Mouse (Mus musculus): Measurements from ENCODE around the gene Lman1l. TPM values are rescaled to one million over a fixed set of nuclear protein-coding genes. Genes with fewer than 3 reads are reported as not detected.
A peak's percentile ranks its signal among the peaks of the same experiment; 100 is the strongest.

Lman1l gene
- polyA plus RNA-seq, 1 experiment = not detected

DNA sequence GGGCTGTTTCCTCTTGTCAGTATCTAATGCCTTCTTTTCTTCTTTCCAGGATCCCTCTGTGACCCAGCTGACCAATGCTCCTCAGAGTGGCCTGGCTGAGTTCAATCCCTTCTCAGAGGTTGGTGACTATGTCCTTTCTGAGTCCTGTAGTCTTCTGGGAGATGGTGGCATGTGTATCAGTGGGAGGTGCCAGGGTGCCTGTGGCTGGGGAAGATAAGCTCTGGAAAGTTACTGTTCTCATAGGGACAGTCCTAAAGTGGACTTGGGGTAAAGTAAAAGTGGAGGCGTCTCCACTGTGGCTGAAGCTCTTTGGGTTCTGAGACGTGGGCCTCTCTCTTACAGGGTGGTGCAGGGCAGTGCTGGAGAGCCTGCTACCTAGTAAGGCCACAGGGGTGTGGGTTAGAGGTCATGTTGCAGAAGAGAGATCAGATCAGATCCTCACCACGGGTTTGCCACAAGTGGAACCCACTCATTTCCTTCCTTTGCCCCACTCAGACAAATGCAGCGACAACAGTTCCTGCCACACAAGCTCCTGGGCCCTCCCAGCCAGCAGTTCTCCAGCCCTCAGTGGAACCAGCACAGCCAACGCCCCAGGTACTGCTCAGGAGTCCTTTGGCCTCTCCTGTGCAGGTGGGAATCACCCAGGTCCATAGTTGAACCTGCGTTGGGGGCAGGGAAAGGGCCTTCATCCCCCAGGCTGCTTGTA is 43.3 kb downstream of the Lman1l start:
- Histone ChIP-seq H3K4me1 (ENCODE audit: control insufficient read depth, insufficient read depth, low read length) (no peaks in the 10 kb centered on the region), H3K27ac (ENCODE audit: control insufficient read depth, insufficient read depth, low read depth, low read length, poor library complexity) (peak overlapping the region; percentile 48), H3K4me3 (replicated peaks; ENCODE audit: control insufficient read depth, low read depth, low read length) (no peak overlapping the region)
- 23% methylated on average over 6 of the region's 6 CpGs for WGBS
- TF ChIP-seq CTCF (IDR thresholded peaks at IDR 0.05; ENCODE audit: control insufficient read depth, insufficient read depth, low read length) = no peak
- no peak for TF ChIP-seq POLR2A (IDR thresholded peaks at IDR 0.05; ENCODE audit: borderline replicate concordance, control insufficient read depth, low read depth, low read length)

DNA sequence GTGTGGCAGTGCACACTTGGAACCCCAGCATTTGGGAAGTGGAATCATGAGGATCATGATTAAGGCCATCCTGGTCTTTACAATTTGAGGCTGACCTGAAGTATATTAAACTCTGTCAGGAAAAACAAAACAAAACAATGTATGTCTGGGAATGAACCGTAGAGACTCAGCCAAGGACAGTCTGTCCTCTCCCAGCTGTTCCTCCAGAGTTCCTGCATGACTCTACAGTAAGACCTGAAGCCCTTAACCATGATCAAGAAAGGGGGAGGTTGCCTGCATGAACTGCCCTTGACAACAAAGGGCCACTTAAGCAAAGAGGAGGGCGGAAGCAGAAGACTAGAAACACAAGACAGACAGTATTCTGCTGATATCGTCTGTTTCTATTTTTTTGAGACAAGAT is 45.0 kb downstream of the Lman1l start:
- Histone ChIP-seq H3K4me1 (ENCODE audit: control insufficient read depth, insufficient read depth, low read length) (no peaks in the 10 kb centered on the region), H3K4me3 (replicated peaks; ENCODE audit: control insufficient read depth, low read depth, low read length) (no peak overlapping the region), H3K27ac (ENCODE audit: control insufficient read depth, insufficient read depth, low read depth, low read length, poor library complexity) (no peak overlapping the region)
- 77% methylated on average over 3 of the region's 3 CpGs for WGBS
- TF ChIP-seq POLR2A (IDR thresholded peaks at IDR 0.05; ENCODE audit: borderline replicate concordance, control insufficient read depth, low read depth, low read length) (no peak), CTCF (IDR thresholded peaks at IDR 0.05; ENCODE audit: control insufficient read depth, insufficient read depth, low read length) (no peak)

DNA sequence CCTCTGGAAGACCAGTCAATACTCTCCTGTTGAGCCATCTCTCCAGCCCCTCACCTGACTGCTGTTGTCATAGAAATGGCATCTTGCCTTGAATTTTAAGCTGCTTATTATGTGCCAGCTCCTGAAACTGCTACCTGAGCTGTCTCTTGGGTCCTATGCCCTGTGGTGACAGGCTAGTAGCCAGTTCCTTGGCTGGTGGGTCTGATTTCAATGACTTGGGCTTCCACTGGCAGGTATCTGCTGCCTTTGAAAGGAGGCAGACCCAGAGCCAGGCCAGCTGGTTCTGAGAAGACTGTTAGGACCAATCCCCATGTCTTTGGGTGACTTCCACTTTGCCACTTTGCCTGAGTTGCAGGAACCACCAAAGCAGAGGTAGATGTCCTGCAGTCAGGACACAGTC is 46.2 kb downstream of the Lman1l start:
- Histone ChIP-seq H3K4me1 (ENCODE audit: control insufficient read depth, insufficient read depth, low read length) (no peaks in the 10 kb centered on the region), H3K4me3 (replicated peaks; ENCODE audit: control insufficient read depth, low read depth, low read length) (no peak overlapping the region), H3K27ac (ENCODE audit: control insufficient read depth, insufficient read depth, low read depth, low read length, poor library complexity) (no peak overlapping the region)
- TF ChIP-seq POLR2A (IDR thresholded peaks at IDR 0.05; ENCODE audit: borderline replicate concordance, control insufficient read depth, low read depth, low read length) (no peak), CTCF (IDR thresholded peaks at IDR 0.05; ENCODE audit: control insufficient read depth, insufficient read depth, low read length) (no peak)

DNA sequence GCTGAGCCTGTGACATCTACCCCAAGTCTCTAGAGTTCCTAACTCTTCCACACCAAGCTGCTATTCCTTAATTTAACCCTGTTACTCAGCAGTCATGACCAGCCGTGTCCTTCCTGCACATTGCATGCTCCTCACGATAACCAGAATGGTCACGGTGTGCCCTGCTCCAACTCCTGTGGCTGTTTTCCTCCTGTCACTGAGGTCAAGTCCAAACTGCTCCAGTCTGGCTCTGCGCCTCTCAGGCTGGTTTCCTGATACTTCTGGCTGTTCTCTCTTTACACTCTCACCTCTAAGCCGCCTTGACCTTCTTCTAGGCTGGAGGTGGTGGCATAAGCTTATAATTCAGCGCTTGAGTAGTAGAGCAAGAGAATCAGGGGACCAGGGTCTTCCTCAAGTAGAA is 52.1 kb downstream of the Lman1l start:
- TF ChIP-seq CTCF (IDR thresholded peaks at IDR 0.05; ENCODE audit: control insufficient read depth, insufficient read depth, low read length) = no peak
- no peak for TF ChIP-seq POLR2A (IDR thresholded peaks at IDR 0.05; ENCODE audit: borderline replicate concordance, control insufficient read depth, low read depth, low read length)
- WGBS = 84% methylated on average over 6 of the region's 6 CpGs
- H3K27ac ChIP-seq (ENCODE audit: control insufficient read depth, insufficient read depth, low read depth, low read length, poor library complexity) = no peak overlapping the region
- H3K4me3 ChIP-seq (replicated peaks; ENCODE audit: control insufficient read depth, low read depth, low read length) = no peak overlapping the region
- peaks cover 4% of the 10 kb centered on the region for H3K4me1 ChIP-seq (ENCODE audit: control insufficient read depth, insufficient read depth, low read length)

DNA sequence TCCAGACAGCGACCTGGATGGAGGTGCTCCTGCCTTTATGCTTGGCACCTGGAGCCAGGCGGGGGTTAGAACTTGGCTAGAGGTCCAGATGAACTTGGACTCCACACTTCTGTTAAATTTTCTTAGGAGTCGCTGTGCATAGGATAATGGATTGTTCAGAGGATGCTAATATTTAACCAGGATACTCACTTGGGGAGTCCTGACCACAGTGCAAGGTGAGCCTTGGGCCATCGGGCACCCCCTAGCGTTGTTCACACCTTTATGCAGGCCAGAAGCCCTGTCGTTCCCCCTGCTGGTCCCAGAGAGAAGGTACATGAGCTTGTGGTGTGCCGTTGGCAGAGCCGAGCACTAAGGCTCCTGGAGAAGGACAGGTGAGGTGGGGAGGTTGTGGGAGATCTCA is 53.7 kb downstream of the Lman1l start:
- no peak overlapping the region for H3K4me3 ChIP-seq (replicated peaks; ENCODE audit: control insufficient read depth, low read depth, low read length)
- H3K27ac ChIP-seq (ENCODE audit: control insufficient read depth, insufficient read depth, low read depth, low read length, poor library complexity) = no peak overlapping the region
- TF ChIP-seq POLR2A (IDR thresholded peaks at IDR 0.05; ENCODE audit: borderline replicate concordance, control insufficient read depth, low read depth, low read length) (no peak), CTCF (IDR thresholded peaks at IDR 0.05; ENCODE audit: control insufficient read depth, insufficient read depth, low read length) (no peak)
- H3K4me1 ChIP-seq (ENCODE audit: control insufficient read depth, insufficient read depth, low read length) = peaks cover 8% of the 10 kb centered on the region
- WGBS = 78% methylated on average over 8 of the region's 8 CpGs

DNA sequence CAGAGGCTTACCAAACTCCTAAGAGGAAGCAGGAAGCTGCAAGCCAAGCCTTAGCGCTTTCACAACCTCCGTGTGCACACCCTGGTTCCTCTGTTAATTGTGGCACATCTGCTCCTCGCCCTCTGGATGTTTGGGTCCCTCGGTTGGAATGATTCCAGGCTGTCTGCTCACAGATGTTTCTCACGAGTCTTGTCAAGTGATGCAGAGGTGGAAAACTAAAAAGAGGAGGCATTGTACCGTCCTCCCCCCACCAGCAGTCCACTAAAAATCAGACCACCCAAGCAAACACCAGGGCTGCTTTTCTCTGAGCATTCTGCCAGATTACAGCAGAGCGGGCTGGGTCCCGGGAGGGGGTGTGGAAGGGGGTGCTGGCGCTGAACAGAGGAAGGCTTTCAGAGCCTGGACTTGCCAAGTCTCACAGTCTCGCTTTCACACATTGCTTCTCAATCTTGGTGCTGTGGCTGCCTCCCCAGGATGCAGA is 54.8 kb downstream of the Lman1l start:
- WGBS = 27% methylated on average over 10 of the region's 10 CpGs
- H3K27ac ChIP-seq (ENCODE audit: control insufficient read depth, insufficient read depth, low read depth, low read length, poor library complexity) = peak overlapping the region; percentile 68
- H3K4me1 ChIP-seq (ENCODE audit: control insufficient read depth, insufficient read depth, low read length) = peaks cover 8% of the 10 kb centered on the region
- H3K4me3 ChIP-seq (replicated peaks; ENCODE audit: control insufficient read depth, low read depth, low read length) = peak overlapping the region; percentile 1
- TF ChIP-seq POLR2A (IDR thresholded peaks at IDR 0.05; ENCODE audit: borderline replicate concordance, control insufficient read depth, low read depth, low read length) = no peak
- TF ChIP-seq CTCF (IDR thresholded peaks at IDR 0.05; ENCODE audit: control insufficient read depth, insufficient read depth, low read length) = no peak

DNA sequence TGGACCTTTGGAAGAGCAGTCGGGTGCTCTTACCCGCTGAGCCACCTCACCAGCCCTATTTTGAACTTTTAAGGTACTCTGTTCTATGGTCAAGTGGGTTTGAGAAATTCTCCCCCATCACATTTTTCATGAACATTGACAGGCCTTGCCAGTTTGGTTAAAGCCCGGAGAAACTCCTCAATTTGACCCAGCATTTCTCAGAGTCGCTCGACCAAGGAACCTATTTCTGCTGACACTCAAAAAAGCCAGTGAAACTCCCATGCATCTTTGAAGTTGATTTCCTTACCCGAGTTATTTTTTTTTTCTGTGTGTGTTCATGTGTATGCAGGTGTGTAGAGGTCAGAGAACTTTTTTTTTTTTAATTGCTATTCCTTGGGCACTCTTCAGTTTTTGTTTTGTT is 56.0 kb downstream of the Lman1l start:
- Histone ChIP-seq H3K4me3 (replicated peaks; ENCODE audit: control insufficient read depth, low read depth, low read length) (no peak overlapping the region), H3K27ac (ENCODE audit: control insufficient read depth, insufficient read depth, low read depth, low read length, poor library complexity) (no peak overlapping the region), H3K4me1 (ENCODE audit: control insufficient read depth, insufficient read depth, low read length) (peaks cover 8% of the 10 kb centered on the region)
- no peak for TF ChIP-seq POLR2A (IDR thresholded peaks at IDR 0.05; ENCODE audit: borderline replicate concordance, control insufficient read depth, low read depth, low read length)
- no peak for TF ChIP-seq CTCF (IDR thresholded peaks at IDR 0.05; ENCODE audit: control insufficient read depth, insufficient read depth, low read length)
- WGBS = 66% methylated on average over 6 of the region's 6 CpGs

DNA sequence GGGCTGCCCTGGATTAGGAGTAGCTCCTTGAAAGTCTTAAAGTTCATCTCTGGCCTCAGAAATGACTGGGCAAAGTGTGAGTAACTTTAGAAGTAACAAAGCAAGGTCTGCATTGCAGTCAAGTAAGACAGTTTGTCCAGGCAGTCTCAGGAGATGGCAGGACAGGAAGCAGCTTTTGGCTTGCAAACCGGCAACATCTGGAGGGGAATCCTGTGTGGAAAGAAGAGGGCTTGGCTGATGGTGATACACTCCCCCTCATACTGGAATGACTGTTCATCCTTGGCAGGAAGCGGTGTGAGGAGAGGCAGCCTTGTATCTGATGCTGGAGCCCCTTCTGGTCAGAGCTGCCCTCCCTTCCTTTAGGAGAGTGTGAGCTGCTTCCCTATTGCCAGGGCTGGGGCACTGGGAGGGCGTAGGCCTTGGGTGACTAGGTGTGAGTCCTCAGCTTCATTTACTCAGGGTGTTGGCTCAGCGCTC is 57.6 kb downstream of the Lman1l start:
- H3K27ac ChIP-seq (ENCODE audit: control insufficient read depth, insufficient read depth, low read depth, low read length, poor library complexity) = peak overlapping the region; percentile 64
- H3K4me3 ChIP-seq (replicated peaks; ENCODE audit: control insufficient read depth, low read depth, low read length) = peak overlapping the region; percentile 40
- H3K4me1 ChIP-seq (ENCODE audit: control insufficient read depth, insufficient read depth, low read length) = peaks cover 8% of the 10 kb centered on the region
- 35% methylated on average over 4 of the region's 4 CpGs for WGBS
- TF ChIP-seq POLR2A (IDR thresholded peaks at IDR 0.05; ENCODE audit: borderline replicate concordance, control insufficient read depth, low read depth, low read length) (no peak), CTCF (IDR thresholded peaks at IDR 0.05; ENCODE audit: control insufficient read depth, insufficient read depth, low read length) (no peak)
